Mouse (Mus musculus) G1E (cell line): ENCODE data around the gene Zfp106.

Source experiments
- CTCF ChIP-seq: IDR thresholded peaks from 2 replicates; pipeline ENCODE4 v1.5.1; 2012; ENCODE audit warnings: low read depth, low read length, inconsistent platforms, mixed read lengths
- GATA1 ChIP-seq: IDR thresholded peaks from 2 replicates; pipeline ENCODE4 v1.6.1; 2012; ENCODE audit warnings: borderline replicate concordance, low read length, inconsistent platforms, mixed read lengths
- POLR2AphosphoS5 ChIP-seq: IDR thresholded peaks from 2 replicates; pipeline ENCODE4 v1.6.1; 2012; ENCODE audit warnings: low read depth, low read length, inconsistent platforms; ENCODE audit not compliant: insufficient replicate concordance
- TAL1 ChIP-seq: conservative IDR thresholded peaks from 2 replicates; pipeline ENCODE4 v1.6.1; 2012; ENCODE audit warnings: low read depth, low read length, inconsistent platforms, mixed read lengths

DNA sequence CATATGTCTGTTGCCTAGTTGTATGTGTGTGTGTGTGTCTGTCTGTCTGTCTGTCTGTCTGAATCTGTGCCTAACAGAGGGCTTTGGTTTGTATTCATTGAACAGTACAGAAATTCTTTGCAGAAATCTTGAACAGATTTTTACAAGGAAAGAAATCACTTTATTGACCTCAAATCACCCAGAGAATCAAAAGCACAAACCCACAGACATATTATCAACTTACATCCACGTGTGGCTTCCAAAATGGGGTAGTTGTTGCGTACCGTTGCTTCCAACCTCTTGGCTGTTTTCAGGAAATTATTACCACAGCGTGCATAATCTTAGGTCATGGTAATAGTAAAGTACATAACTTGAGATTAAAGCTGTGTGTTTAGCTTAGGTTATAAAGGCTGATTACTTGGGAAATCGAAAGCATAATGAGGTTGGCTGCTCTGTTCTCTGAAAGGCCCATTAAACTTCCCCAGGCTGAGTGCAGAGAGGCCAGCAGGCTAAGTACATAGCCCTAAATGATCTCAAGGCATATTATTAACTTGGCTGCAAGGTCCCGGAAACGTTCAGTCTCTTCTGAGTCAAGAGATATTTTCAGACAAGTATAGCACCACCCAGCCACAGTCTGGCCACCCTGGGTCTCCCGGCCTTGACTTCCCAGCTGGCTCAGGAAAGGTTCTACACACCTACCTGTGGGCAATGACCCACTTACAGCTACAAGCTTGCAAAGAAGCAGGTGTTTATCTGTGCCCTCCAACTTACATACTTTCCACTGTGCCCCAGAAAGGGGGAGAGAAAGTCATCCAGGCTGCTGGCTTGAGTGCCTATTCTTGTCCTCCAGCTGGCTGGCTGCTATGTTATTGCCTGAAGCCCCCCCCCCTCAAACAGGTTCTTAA is 80.9 kb downstream of the Zfp106 start:
- no peak for TF ChIP-seq CTCF
- TF ChIP-seq GATA1, result no peak
- TF ChIP-seq TAL1, result no peak
- TF ChIP-seq POLR2AphosphoS5, result no peak
